Mouse (Mus musculus) hindbrain, postnatal 0 days (tissue): Measurements from ENCODE around the gene Zfp408. TPM values are rescaled to one million over a fixed set of nuclear protein-coding genes. Genes with fewer than 3 reads are reported as not detected.

Experiments
- ATAC-seq: fragments of 200-750 bp; cut with Nextera tagmentation; 2 replicates; pipeline ENCODE4 v1.8.0; 2017; ENCODE audit warnings: mild to moderate bottlenecking, moderate TSS enrichment, moderate library complexity
- DNase-seq: peaks from one replicate; pipeline ENCODE4 v3.0.0-alpha.2; 2015; ENCODE audit warnings: low spot score
- H3K27ac ChIP-seq: fragments of 300-500 bp; sonication (generic); 2 replicates; pipeline ENCODE4 v1.5.1; 2014; ENCODE audit warnings: mild to moderate bottlenecking
- H3K27me3 ChIP-seq: fragments of 300-500 bp; sonication (generic); 2 replicates; pipeline ENCODE4 v1.6.1; 2014; ENCODE audit warnings: low read length, mixed read lengths; ENCODE audit not compliant: insufficient read depth
- H3K36me3 ChIP-seq: fragments of 300-500 bp; sonication (generic); 2 replicates; pipeline ENCODE4 v1.6.1; 2014; ENCODE audit warnings: low read length, mixed read lengths; ENCODE audit not compliant: insufficient read depth
- H3K4me1 ChIP-seq: fragments of 300-500 bp; sonication (generic); 2 replicates; pipeline ENCODE4 v1.6.1; 2014; ENCODE audit warnings: antibody characterized with exemption, low read length, mixed read lengths; ENCODE audit not compliant: insufficient read depth
- H3K4me2 ChIP-seq: fragments of 300-500 bp; sonication (generic); 2 replicates; pipeline ENCODE4 v1.6.1; 2014; ENCODE audit warnings: low read depth, mild to moderate bottlenecking, low read length, moderate library complexity, mixed read lengths
- H3K4me3 ChIP-seq: fragments of 300-500 bp; sonication (generic); 2 replicates; pipeline ENCODE4 v1.5.1; 2014; ENCODE audit warnings: low read length
- H3K9ac ChIP-seq: fragments of 300-500 bp; sonication (generic); replicated peaks from 2 replicates; pipeline ENCODE4 v1.6.1; 2014; ENCODE audit warnings: mild to moderate bottlenecking, low read length, moderate library complexity, mixed read lengths
- H3K9me3 ChIP-seq: fragments of 300-500 bp; sonication (generic); 2 replicates; pipeline ENCODE4 v1.6.1; 2016; ENCODE audit warnings: low read length, mixed read lengths
- CTCF ChIP-seq: IDR thresholded peaks from 2 replicates; pipeline ENCODE4 v1.5.1; 2016; ENCODE audit warnings: antibody characterized with exemption, control low read depth, low read depth
- WGBS: fragments of 180-500 bp; shearing (Covaris S2); extraction: QIAGEN DNeasy Blood & Tissue Kit; methylation state at CpG from one replicate; pipeline ENCODE4 v1.1.7; 2014; 5-methylcytosine and 5-hydroxymethylcytosine counted together
- polyA plus RNA-seq: library from polyadenylated mRNA; unstranded; fragments of >200 nt; fragmentation: Nextera tagmentation; extraction: Ambion mirVana; gene quantifications from 2 replicates; pipeline ENCODE4 v1.2.1, GENCODE M21; 2015
- total RNA-seq: library from RNA; depleted of rRNA; stranded (reverse); fragments of >200 nt; gene quantifications from 2 replicates; pipeline ENCODE4 v1.2.3, GENCODE M21; 2014

The Zfp408 gene
- total and polyA plus RNA-seq, 2 experiments from 2014 or later = 12.2 to 25.7 TPM

- H3K27me3 ChIP-seq = no peaks in the 10 kb centered on the region
- DNase-seq (no peak), ATAC-seq (no peak)
- no peak overlapping the region for H3K9ac ChIP-seq
- no peak overlapping the region for H3K27ac ChIP-seq
- no peak overlapping the region for H3K4me2 ChIP-seq
- no peak overlapping the region for H3K4me3 ChIP-seq
- H3K36me3 ChIP-seq = peaks cover 61% of the 10 kb centered on the region
- no peak for TF ChIP-seq CTCF
- no peaks in the 10 kb centered on the region for H3K4me1 ChIP-seq
- 93% methylated on average over 5 of the region's 5 CpGs for WGBS
- no peaks in the 10 kb centered on the region for H3K9me3 ChIP-seq
Measured at GRCm38 (mm10) chr2:91655388-91655787, 5.8 kb upstream of the Zfp408 start.

GRCm38 (mm10) chr2:91652863-91653262, 3.3 kb upstream of the Zfp408 start:
- Histone ChIP-seq H3K4me1 (no peaks in the 10 kb centered on the region), H3K4me2 (no peak overlapping the region), H3K36me3 (peaks cover 40% of the 10 kb centered on the region), H3K9me3 (no peaks in the 10 kb centered on the region), H3K9ac (0 out of 2 replicates have a peak overlapping the region, but pooled peaks have one; percentile 30), H3K27me3 (no peaks in the 10 kb centered on the region), H3K27ac (no peak overlapping the region), H3K4me3 (no peak overlapping the region)
- peak; percentile 22 for DNase-seq
- ATAC-seq = no peak
- WGBS = 45% methylated on average over 6 of the region's 6 CpGs
- no peak for TF ChIP-seq CTCF

- H3K36me3 ChIP-seq = peaks cover 41% of the 10 kb centered on the region
Measured at GRCm38 (mm10) chr2:91651458-91652258, 2.1 kb upstream of the Zfp408 start.

GRCm38 (mm10) chr2:91650360-91650995, 887 bp upstream of the Zfp408 start:
- H3K27me3 ChIP-seq = no peaks in the 10 kb centered on the region
- H3K27ac ChIP-seq = peak overlapping the region; percentile 93
- peaks cover 41% of the 10 kb centered on the region for H3K36me3 ChIP-seq
- WGBS = 16% methylated on average over 16 of the region's 16 CpGs
- TF ChIP-seq CTCF = no peak
- H3K4me3 ChIP-seq = peak overlapping the region; percentile 89
- H3K9ac ChIP-seq = peak overlapping the region; percentile 90
- DNase-seq (no peak), ATAC-seq (peak; percentile 53)
- peak overlapping the region; percentile 99 for H3K4me2 ChIP-seq
- H3K4me1 ChIP-seq = no peaks in the 10 kb centered on the region
- H3K9me3 ChIP-seq = no peaks in the 10 kb centered on the region

More at GRCm38 (mm10) chr2:91651458-91652258, 2.1 kb upstream of the Zfp408 start:
- Histone ChIP-seq H3K27me3 (no peaks in the 10 kb centered on the region), H3K4me1 (no peaks in the 10 kb centered on the region), H3K4me3 (no peak overlapping the region), H3K9me3 (no peaks in the 10 kb centered on the region), H3K9ac (no peak overlapping the region), H3K4me2 (no peak overlapping the region), H3K27ac (no peak overlapping the region)
- DNase-seq = no peak
- TF ChIP-seq CTCF = no peak
- WGBS = 86% methylated on average over 14 of the region's 14 CpGs
- ATAC-seq = no peak

- WGBS = 4% methylated on average over 15 of the region's 15 CpGs
- TF ChIP-seq CTCF = no peak
- peak; percentile 10; the same call in 1 of the 2 replicates for ATAC-seq
Measured at GRCm38 (mm10) chr2:91649152-91649551, 439 bp downstream of the Zfp408 start.

GRCm38 (mm10) chr2:91646733-91647132, 2.9 kb downstream of the Zfp408 start:
- no peak for ATAC-seq
- Histone ChIP-seq H3K27me3 (no peaks in the 10 kb centered on the region), H3K4me2 (no peak overlapping the region), H3K4me3 (no peak overlapping the region), H3K27ac (no peak overlapping the region), H3K9ac (no peak overlapping the region), H3K9me3 (no peaks in the 10 kb centered on the region), H3K4me1 (no peaks in the 10 kb centered on the region), H3K36me3 (peaks cover 41% of the 10 kb centered on the region)
- DNase-seq = peak; percentile 86
- peak; percentile 79 for TF ChIP-seq CTCF
- WGBS = 43% methylated on average over 1 of the region's 1 CpGs

More at GRCm38 (mm10) chr2:91649152-91649551, 439 bp downstream of the Zfp408 start:
- Histone ChIP-seq H3K9ac (peak overlapping the region; percentile 90), H3K9me3 (no peaks in the 10 kb centered on the region), H3K4me3 (peak overlapping the region; percentile 89), H3K36me3 (peaks cover 43% of the 10 kb centered on the region), H3K4me2 (peak overlapping the region; percentile 99), H3K27me3 (no peaks in the 10 kb centered on the region), H3K27ac (peak overlapping the region; percentile 93), H3K4me1 (no peaks in the 10 kb centered on the region)
- no peak for DNase-seq
